Mouse (Mus musculus) liver, embryonic 14.5 days (tissue): Measurements from ENCODE around the gene Fbll1. TPM values are rescaled to one million over a fixed set of nuclear protein-coding genes. Genes with fewer than 3 reads are reported as not detected.

Experiments used
- ATAC-seq: fragments of 200-750 bp; cut with Nextera tagmentation; 2 replicates; pipeline ENCODE4 v1.8.0; 2017; ENCODE audit warnings: moderate number of reproducible peaks, mild to moderate bottlenecking, moderate library complexity; ENCODE audit not compliant: insufficient read depth
- DNase-seq, 3 experiments: peaks; one replicate each; pipeline ENCODE4 v3.0.0-alpha.2; 2012 to 2013; ENCODE audit warnings: low read depth in 3 of 3, low spot score in 3 of 3
- H3K27ac ChIP-seq: fragments of 300-500 bp; sonication (generic); 2 replicates; pipeline ENCODE4 v1.5.1; 2014; ENCODE audit warnings: moderate library complexity, mild to moderate bottlenecking, control low read depth, inconsistent platforms
- H3K27me3 ChIP-seq: fragments of 300-500 bp; sonication (generic); 2 replicates; pipeline ENCODE4 v1.6.1; 2014; ENCODE audit warnings: mild to moderate bottlenecking, low read length, moderate library complexity; ENCODE audit not compliant: control insufficient read depth, insufficient read depth
- H3K36me3 ChIP-seq: fragments of 300-500 bp; sonication (generic); replicated peaks from 2 replicates; pipeline ENCODE4 v1.6.1; 2014; ENCODE audit warnings: low read depth; ENCODE audit not compliant: control insufficient read depth, insufficient read depth
- H3K4me1 ChIP-seq, 2 experiments: fragments of 200-500 bp in 1 of 2; fragments of 300-500 bp in 1 of 2; sonication (generic) in 1 of 2; replicated peaks; 2 replicates each; pipeline ENCODE4 v1.6.1; 2012 to 2014; ENCODE audit warnings: antibody characterized with exemption in 1 of 2, inconsistent platforms in 1 of 2, low read length in 1 of 2; ENCODE audit not compliant: control insufficient read depth in 2 of 2, insufficient read depth in 2 of 2
- H3K4me2 ChIP-seq: fragments of 300-500 bp; sonication (generic); 2 replicates; pipeline ENCODE4 v1.6.1; 2014; ENCODE audit warnings: low read depth, mild to moderate bottlenecking, control low read depth, moderate library complexity
- H3K4me3 ChIP-seq, 2 experiments: fragments of 200-500 bp in 1 of 2; fragments of 300-500 bp in 1 of 2; sonication (generic) in 1 of 2; 2 replicates each; pipeline ENCODE4 v1.5.1; 2012 to 2014; ENCODE audit warnings: low read depth in 2 of 2, low read length in 2 of 2, mild to moderate bottlenecking in 2 of 2, control low read depth in 1 of 2, inconsistent platforms in 1 of 2, moderate library complexity in 1 of 2; ENCODE audit not compliant: insufficient read depth in 1 of 2
- H3K9ac ChIP-seq: fragments of 300-500 bp; sonication (generic); replicated peaks from 2 replicates; pipeline ENCODE4 v1.6.1; 2014; ENCODE audit warnings: mild to moderate bottlenecking, control low read depth, moderate library complexity
- H3K9me3 ChIP-seq: fragments of 300-500 bp; sonication (generic); 2 replicates; pipeline ENCODE4 v1.6.1; 2016; ENCODE audit warnings: low read length, mixed read lengths; ENCODE audit not compliant: control insufficient read depth
- CTCF ChIP-seq: IDR thresholded peaks from 2 replicates; pipeline ENCODE4 v1.5.1; 2016; ENCODE audit warnings: antibody characterized with exemption, low read depth, control low read depth
- EP300 ChIP-seq: IDR thresholded peaks from 2 replicates; pipeline ENCODE4 v1.6.1; 2016; ENCODE audit warnings: antibody characterized with exemption, low read depth
- WGBS: fragments of 180-500 bp; shearing (Covaris S2); extraction: QIAGEN DNeasy Blood & Tissue Kit; methylation state at CpG from one replicate; pipeline ENCODE4 v1.1.7; 2014; ENCODE audit not compliant: insufficient replicate concordance; 5-methylcytosine and 5-hydroxymethylcytosine counted together
- polyA plus RNA-seq, 2 experiments: library from polyadenylated mRNA; depleted of rRNA in 1 of 2; stranded (reverse) in 1 of 2; unstranded in 1 of 2; fragments of >200 nt; fragmentation: Nextera tagmentation in 1 of 2; extraction: Ambion mirVana in 1 of 2; gene quantifications; 2 replicates each; pipeline versions ENCODE4 v1.2.1 to v1.2.3; 2012 to 2014

Gene Fbll1
- polyA plus RNA-seq, 2 experiments = not detected

GRCm38 (mm10) chr11:35776452-35776851 is 22.2 kb downstream of the Fbll1 start:
- Histone ChIP-seq H3K4me1 (no peaks in the 10 kb centered on the region), H3K4me2 (no peak overlapping the region), H3K27me3 (no peaks in the 10 kb centered on the region), H3K36me3 (peaks cover 25% of the 10 kb centered on the region), H3K9ac (no peak overlapping the region), H3K27ac (no peak overlapping the region), H3K4me3 (no peak overlapping the region), H3K9me3 (no peaks in the 10 kb centered on the region)
- 76% methylated on average over 3 of the region's 3 CpGs for WGBS
- no peak for ATAC-seq
- DNase-seq = no peak
- TF ChIP-seq EP300 (no peak), CTCF (no peak)

GRCm38 (mm10) chr11:35775606-35776005 is 23.1 kb downstream of the Fbll1 start:
- H3K27ac ChIP-seq = no peak overlapping the region
- no peak overlapping the region for H3K4me3 ChIP-seq
- DNase-seq (no peak), ATAC-seq (no peak)
- 86% methylated on average over 3 of the region's 3 CpGs for WGBS
- peaks cover 25% of the 10 kb centered on the region for H3K36me3 ChIP-seq
- H3K27me3 ChIP-seq = no peaks in the 10 kb centered on the region
- no peak for TF ChIP-seq EP300
- TF ChIP-seq CTCF = no peak
- no peak overlapping the region for H3K9ac ChIP-seq
- peaks cover 0 to 7% of the 10 kb centered on the region in 2 experiments; a peak in 3 of 4 replicates for H3K4me1 ChIP-seq
- H3K9me3 ChIP-seq = no peaks in the 10 kb centered on the region
- H3K4me2 ChIP-seq = no peak overlapping the region

GRCm38 (mm10) chr11:35770741-35771504 is 27.8 kb downstream of the Fbll1 start:
- no peak for ATAC-seq
- Histone ChIP-seq H3K27ac (no peak overlapping the region), H3K36me3 (no peaks in the 10 kb centered on the region), H3K4me2 (peak overlapping the region; percentile 69), H3K27me3 (no peaks in the 10 kb centered on the region), H3K9ac (peak overlapping the region; percentile 82), H3K4me1 (peaks cover 0 to 18% of the 10 kb centered on the region in 2 experiments), H3K4me3 (peak overlapping the region; percentile 74 to 83), H3K9me3 (no peaks in the 10 kb centered on the region)
- DNase-seq = no peak
- 32% methylated on average over 9 of the region's 9 CpGs for WGBS
- TF ChIP-seq EP300 = no peak
- TF ChIP-seq CTCF = no peak

- peak; percentile 48 to 53 (median 48) for DNase-seq
- Histone ChIP-seq H3K9me3 (no peaks in the 10 kb centered on the region), H3K4me3 (peak overlapping the region; percentile 74 to 83), H3K27me3 (no peaks in the 10 kb centered on the region), H3K36me3 (no peaks in the 10 kb centered on the region), H3K9ac (peak overlapping the region; percentile 82), H3K27ac (peak overlapping the region; percentile 63; the same call in 1 of the 2 replicates), H3K4me1 (peaks cover 0 to 18% of the 10 kb centered on the region in 2 experiments), H3K4me2 (peak overlapping the region; percentile 69)
- 0% methylated on average over 41 of the region's 41 CpGs for WGBS
- TF ChIP-seq EP300 (no peak), CTCF (no peak)
- peak; percentile 93 for ATAC-seq
Observed at GRCm38 (mm10) chr11:35769746-35770437, 28.8 kb downstream of the Fbll1 start.

- Histone ChIP-seq H3K4me1 (peaks cover 0 to 18% of the 10 kb centered on the region in 2 experiments), H3K4me2 (peak within 1 kb of the TSS; percentile 69), H3K4me3 (peak within 1 kb of the TSS; percentile 74 to 83), H3K27ac (peak within 1 kb of the TSS; percentile 63), H3K27me3 (no peaks in the 10 kb centered on the region), H3K9me3 (no peaks in the 10 kb centered on the region), H3K36me3 (no peaks in the 10 kb centered on the region), H3K9ac (peak within 1 kb of the TSS; percentile 82)
- peak; percentile 94 for ATAC-seq
- under 1% methylated on average over 40 of the region's 50 CpGs for WGBS
- peak; percentile 85 to 89 (median 86) for DNase-seq
- TF ChIP-seq EP300 (no peak), CTCF (no peak)
Observed at GRCm38 (mm10) chr11:35769188-35769745, 29.4 kb downstream of the Fbll1 start, which contains the start of gene Pank3. TSS of gene Pank3 (plus strand) at chr11:35769484.
